Mouse (Mus musculus) heart, postnatal 0 days (tissue): ENCODE measurements around the gene Pvalb.

Source experiments
- CTCF ChIP-seq: IDR thresholded peaks from 2 replicates; pipeline ENCODE4 v1.5.1; 2016; ENCODE audit warnings: antibody characterized with exemption, control low read depth, low read depth
- EP300 ChIP-seq: IDR thresholded peaks from 2 replicates; pipeline ENCODE4 v1.6.1; 2016; ENCODE audit warnings: antibody characterized with exemption, low read depth

- TF ChIP-seq CTCF (no peak), EP300 (no peak)
Measured at GRCm38 (mm10) chr15:78172899-78173817, 33.0 kb downstream of the Pvalb start.
